Mouse (Mus musculus): ENCODE measurements around the gene Cd151.

Cd151 gene

GRCm38 (mm10) chr7:141457986-141458660 lies 9.1 kb upstream of the Cd151 start:
- DNase-seq (ENCODE audit: low read depth): peak; percentile 73

- DNase-seq (ENCODE audit: low read depth): no peak
Observed at GRCm38 (mm10) chr7:141458661-141459060, 8.5 kb upstream of the Cd151 start.

GRCm38 (mm10) chr7:141459301-141459711 lies 7.9 kb upstream of the Cd151 start:
- DNase-seq (ENCODE audit: low read depth): no peak

- no peak for DNase-seq (ENCODE audit: low read depth)
Observed at GRCm38 (mm10) chr7:141460001-141460390, 7.2 kb upstream of the Cd151 start.

GRCm38 (mm10) chr7:141460391-141461113 lies 6.6 kb upstream of the Cd151 start, which contains the start of gene Cracr2b:
Cracr2b (plus strand) TSS chr7:141461094.
- no peak for DNase-seq (ENCODE audit: low read depth)

GRCm38 (mm10) chr7:141461521-141462332 lies 5.5 kb upstream of the Cd151 start:
- no peak for DNase-seq (ENCODE audit: low read depth)

GRCm38 (mm10) chr7:141462333-141462821 lies 4.8 kb upstream of the Cd151 start:
- DNase-seq (ENCODE audit: low read depth): peak; percentile 65

- DNase-seq (ENCODE audit: low read depth): no peak
Observed at GRCm38 (mm10) chr7:141463824-141464602, 3.2 kb upstream of the Cd151 start.

GRCm38 (mm10) chr7:141464603-141465201 lies 2.5 kb upstream of the Cd151 start:
- DNase-seq (ENCODE audit: low read depth): no peak

- peak; percentile 69 for DNase-seq (ENCODE audit: low read depth)
Observed at GRCm38 (mm10) chr7:141465388-141466044, 1.7 kb upstream of the Cd151 start.

- peak; percentile 76 for DNase-seq (ENCODE audit: low read depth)
Observed at GRCm38 (mm10) chr7:141466045-141466394, 1.2 kb upstream of the Cd151 start.

- no peak for DNase-seq (ENCODE audit: low read depth)
Observed at GRCm38 (mm10) chr7:141466607-141467148, 514 bp upstream of the Cd151 start.

- peak; percentile 64 for DNase-seq (ENCODE audit: low read depth)
Observed at GRCm38 (mm10) chr7:141468164-141468521, 951 bp downstream of the Cd151 start.

GRCm38 (mm10) chr7:141468522-141469211 lies 1.5 kb downstream of the Cd151 start:
- DNase-seq (ENCODE audit: low read depth): peak; percentile 85

- DNase-seq (ENCODE audit: low read depth): no peak
Observed at GRCm38 (mm10) chr7:141469352-141469751, 2.2 kb downstream of the Cd151 start.

GRCm38 (mm10) chr7:141469901-141470636 lies 2.9 kb downstream of the Cd151 start:
- no peak for DNase-seq (ENCODE audit: low read depth)

GRCm38 (mm10) chr7:141470637-141470944 lies 3.4 kb downstream of the Cd151 start:
- no peak for DNase-seq (ENCODE audit: low read depth)

- DNase-seq (ENCODE audit: low read depth): no peak
Observed at GRCm38 (mm10) chr7:141471236-141471635, 4.0 kb downstream of the Cd151 start.

- DNase-seq (ENCODE audit: low read depth): no peak
Observed at GRCm38 (mm10) chr7:141472226-141472625, 5.0 kb downstream of the Cd151 start.

All from NIH3T3 (cell line).